Mouse (Mus musculus) layer of hippocampus, adult 9-10 months (tissue): ENCODE measurements at regions not wholly inside any gene's neighbourhood (a gene's known extent, or its start where the extent isn't known, plus 50 kb on each side); places are given as distances from the start of the nearest gene placed in this dataset.
A peak's percentile ranks its signal among the peaks of the same experiment; 100 is the strongest.

Experiments used
- DNase-seq: peaks from one replicate; pipeline ENCODE4 v3.0.0; 2022; ENCODE audit warnings: low spot score

DNA sequence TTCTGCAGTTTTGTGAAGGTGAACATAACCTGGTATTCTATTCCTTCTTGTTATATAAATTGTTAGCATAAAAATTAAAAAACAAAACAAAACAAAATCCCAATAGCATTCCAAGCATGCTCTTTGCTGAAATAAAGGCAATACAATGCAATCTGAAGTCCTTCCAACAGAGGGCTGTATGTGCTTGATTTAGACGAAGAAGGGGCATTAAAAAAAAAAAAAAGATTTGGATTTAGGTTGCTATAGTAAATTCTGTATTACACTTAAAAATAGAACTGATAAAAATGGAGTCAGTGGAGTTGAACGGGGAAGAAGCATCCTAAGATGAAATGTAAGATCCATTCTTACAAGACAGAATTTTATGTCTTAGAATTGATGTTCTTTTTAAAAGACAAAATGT, 810.6 kb upstream of the Gm5150 start:
- peak; percentile 52 for DNase-seq

DNA sequence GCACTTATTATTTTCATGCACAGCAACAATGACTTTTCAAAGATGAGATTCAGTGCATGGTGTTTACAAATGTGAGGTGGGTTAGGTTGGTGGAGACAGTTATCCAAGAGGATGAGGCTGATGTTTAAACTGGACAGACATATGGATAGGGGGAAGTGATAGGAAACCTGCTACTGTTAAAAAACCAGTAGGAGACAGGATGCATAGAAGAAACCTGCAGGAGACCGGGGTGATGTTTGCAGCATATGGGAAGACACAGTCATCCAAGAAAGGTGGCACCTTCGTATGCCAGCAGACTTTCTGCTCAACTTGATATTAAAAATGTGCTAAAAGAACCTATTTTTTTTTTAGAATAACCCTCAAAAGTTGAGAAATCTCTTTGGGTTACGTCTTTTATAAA, 809.9 kb upstream of the Gm5150 start:
- no peak for DNase-seq

DNA sequence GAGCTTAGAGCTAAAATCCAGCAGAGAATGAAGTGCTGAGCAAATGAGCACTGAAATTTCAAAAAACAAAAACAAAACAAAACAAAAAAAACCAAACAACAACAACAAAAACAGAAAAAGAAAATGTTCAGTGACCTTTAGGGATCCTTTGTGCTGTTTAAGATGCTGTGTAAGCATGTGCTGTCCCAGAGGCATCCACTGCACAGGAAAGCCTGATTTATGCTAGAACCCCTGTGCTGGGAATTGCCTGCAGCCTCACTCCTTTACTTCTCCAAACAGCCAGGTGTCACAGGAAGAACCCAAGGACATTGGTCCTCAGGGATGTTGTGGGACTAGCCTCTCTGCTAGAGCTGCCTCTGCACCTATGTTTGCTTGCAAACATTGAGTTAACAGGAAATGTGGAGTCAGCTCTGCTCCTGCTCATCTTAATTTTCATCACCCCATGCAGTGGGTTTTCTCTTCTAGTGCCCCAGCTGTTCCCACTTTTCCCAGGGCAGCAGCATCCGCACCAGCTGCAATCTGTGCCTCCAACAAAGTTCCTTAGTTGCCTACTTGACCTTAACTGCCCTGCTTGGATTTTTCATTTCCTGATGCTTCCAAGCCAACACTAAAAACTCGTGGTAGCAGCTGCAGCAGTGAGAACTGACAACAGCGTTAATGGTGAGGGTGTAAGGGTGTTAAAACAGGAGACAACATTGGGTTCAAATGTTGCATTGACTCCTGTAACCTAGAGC, 804.8 kb upstream of the Gm5150 start:
- no peak for DNase-seq

DNA sequence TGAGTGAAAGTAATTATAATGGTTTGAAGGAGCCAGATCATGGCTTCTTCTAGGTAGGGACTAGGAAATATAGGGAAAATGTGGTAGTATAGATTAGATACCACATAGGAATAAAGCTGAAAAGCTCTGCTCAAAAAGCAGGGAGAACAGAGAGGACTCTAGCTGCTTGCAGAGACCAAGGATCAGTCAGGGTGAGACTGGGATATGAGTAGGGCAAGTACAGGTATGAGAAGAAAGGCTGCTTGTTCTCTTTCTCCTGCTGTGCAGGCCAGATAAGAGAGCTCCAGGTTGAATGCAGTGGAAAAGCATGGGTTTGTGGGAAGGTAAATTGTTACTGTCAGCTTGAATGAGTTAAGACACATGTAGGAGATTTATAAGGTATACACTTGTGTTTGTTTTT, 797.4 kb upstream of the Gm5150 start:
- no peak for DNase-seq
